Mouse (Mus musculus) lung, postnatal 0 days (tissue): ENCODE results near the gene Cyp2s1. TPM values are rescaled to one million over a fixed set of nuclear protein-coding genes. Genes with fewer than 3 reads are reported as not detected.

Source experiments
- ATAC-seq: fragments of 200-750 bp; cut with Nextera tagmentation; 2 replicates; pipeline ENCODE4 v1.8.0; 2017; ENCODE audit warnings: moderate library complexity
- DNase-seq: peaks from one replicate; pipeline ENCODE4 v3.0.0-alpha.2; 2016; ENCODE audit warnings: low spot score
- H3K27ac ChIP-seq: fragments of 300-500 bp; sonication (generic); 2 replicates; pipeline ENCODE4 v1.5.1; 2014; ENCODE audit warnings: antibody characterized with exemption, mild to moderate bottlenecking, low read length, mixed read lengths
- H3K27me3 ChIP-seq: fragments of 300-500 bp; sonication (generic); replicated peaks from 2 replicates; pipeline ENCODE4 v1.6.1; 2014; ENCODE audit warnings: low read length, mixed read lengths; ENCODE audit not compliant: insufficient read depth
- H3K36me3 ChIP-seq: fragments of 300-500 bp; sonication (generic); 2 replicates; pipeline ENCODE4 v1.6.1; 2014; ENCODE audit warnings: low read length, mixed read lengths; ENCODE audit not compliant: insufficient read depth
- H3K4me1 ChIP-seq: fragments of 300-500 bp; sonication (generic); 2 replicates; pipeline ENCODE4 v1.6.1; 2014; ENCODE audit warnings: antibody characterized with exemption, low read depth, low read length, mixed read lengths; ENCODE audit not compliant: insufficient read depth
- H3K4me2 ChIP-seq: fragments of 300-500 bp; sonication (generic); replicated peaks from 2 replicates; pipeline ENCODE4 v1.6.1; 2014; ENCODE audit warnings: low read depth, mild to moderate bottlenecking, low read length, moderate library complexity, mixed read lengths
- H3K4me3 ChIP-seq: fragments of 300-500 bp; sonication (generic); 2 replicates; pipeline ENCODE4 v1.5.1; 2014; ENCODE audit warnings: low read depth, low read length
- H3K9ac ChIP-seq: fragments of 300-500 bp; sonication (generic); replicated peaks from 2 replicates; pipeline ENCODE4 v1.6.1; 2014; ENCODE audit warnings: low read depth, mild to moderate bottlenecking
- H3K9me3 ChIP-seq: fragments of 300-500 bp; sonication (generic); 2 replicates; pipeline ENCODE4 v1.6.1; 2016; ENCODE audit warnings: low read length, mixed read lengths
- CTCF ChIP-seq: IDR thresholded peaks from 2 replicates; pipeline ENCODE4 v1.5.1; 2016; ENCODE audit warnings: antibody characterized with exemption, mild to moderate bottlenecking
- EP300 ChIP-seq: IDR thresholded peaks from 2 replicates; pipeline ENCODE4 v1.6.1; 2016; ENCODE audit warnings: antibody characterized with exemption, mild to moderate bottlenecking, control low read depth
- WGBS: fragments of 180-500 bp; shearing (Covaris S2); extraction: QIAGEN DNeasy Blood & Tissue Kit; methylation state at CpG from one replicate; pipeline ENCODE4 v1.1.7; 2014; 5-methylcytosine and 5-hydroxymethylcytosine counted together
- polyA plus RNA-seq: library from polyadenylated mRNA; unstranded; fragments of >200 nt; fragmentation: Nextera tagmentation; extraction: Ambion mirVana; gene quantifications from 2 replicates; pipeline ENCODE4 v1.2.1, GENCODE M21; 2015

Cyp2s1 gene
- polyA plus RNA-seq, 1 experiment from 2014 or later = 53.1 TPM

DNA sequence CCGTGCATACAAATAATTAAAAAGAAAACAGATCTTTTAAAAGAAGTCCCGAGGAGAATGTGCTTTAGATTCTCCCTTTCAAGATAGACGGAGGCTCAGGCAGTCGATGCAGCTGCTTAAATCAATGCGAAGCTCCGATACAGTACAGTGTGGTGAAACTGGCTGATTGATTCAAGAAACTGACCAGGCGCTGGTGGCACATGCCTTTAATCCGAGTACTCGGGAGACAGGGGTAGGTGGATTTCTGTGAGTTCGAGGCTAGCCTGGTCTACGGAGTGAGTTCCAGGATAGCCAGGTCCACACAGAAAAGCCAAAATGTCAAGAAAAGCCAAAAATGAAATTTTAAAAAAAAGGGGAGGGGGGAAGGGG, 31.7 kb upstream of the Cyp2s1 start:
- TF ChIP-seq CTCF (no peak), EP300 (no peak)
- peak overlapping the region; percentile 33 for H3K4me3 ChIP-seq
- H3K27ac ChIP-seq = no peak overlapping the region
- no peaks in the 10 kb centered on the region for H3K9me3 ChIP-seq
- DNase-seq = no peak
- H3K9ac ChIP-seq = no peak overlapping the region
- WGBS = 29% methylated on average over 11 of the region's 11 CpGs
- peak overlapping the region; percentile 55 for H3K4me2 ChIP-seq
- H3K36me3 ChIP-seq = no peaks in the 10 kb centered on the region
- no peak for ATAC-seq
- H3K27me3 ChIP-seq = no peaks in the 10 kb centered on the region
- H3K4me1 ChIP-seq = no peaks in the 10 kb centered on the region

DNA sequence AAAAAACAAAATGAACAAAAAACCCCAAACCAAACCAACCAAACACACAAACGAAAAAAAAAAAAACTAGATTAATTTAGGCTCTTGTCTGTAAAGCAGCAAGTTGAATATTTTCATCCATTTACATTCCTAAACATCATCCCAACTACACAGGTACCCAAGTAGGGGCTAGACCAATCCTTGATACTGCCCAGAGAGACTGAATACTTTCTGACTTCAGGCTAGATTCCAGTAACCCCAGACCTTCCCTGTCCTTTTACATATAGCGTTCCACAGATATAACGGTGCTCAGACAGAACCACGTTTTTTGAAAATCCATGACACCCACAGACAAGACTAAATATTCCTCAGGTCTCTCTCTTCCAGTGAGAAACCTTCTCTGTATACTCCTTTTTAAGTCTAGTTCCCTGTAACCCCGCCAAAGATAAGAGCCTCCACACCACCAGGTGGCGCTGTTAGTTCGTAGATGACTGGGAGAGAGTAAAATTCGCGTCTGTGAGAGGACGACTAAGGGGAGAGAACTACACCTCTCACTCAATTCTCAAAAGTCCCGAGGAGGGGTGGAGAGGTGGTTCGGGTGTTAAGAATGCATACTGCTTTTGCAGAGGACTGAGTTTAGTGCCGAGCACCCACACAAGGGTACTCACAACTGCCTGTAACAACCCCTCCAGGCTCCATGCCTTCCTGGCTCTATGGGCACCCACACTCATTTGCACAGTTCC, 31.2 kb upstream of the Cyp2s1 start:
- H3K4me1 ChIP-seq = no peaks in the 10 kb centered on the region
- H3K27me3 ChIP-seq = no peaks in the 10 kb centered on the region
- H3K4me3 ChIP-seq = peak overlapping the region; percentile 33
- H3K9me3 ChIP-seq = no peaks in the 10 kb centered on the region
- H3K36me3 ChIP-seq = no peaks in the 10 kb centered on the region
- H3K27ac ChIP-seq = no peak overlapping the region
- peak; percentile 81 for TF ChIP-seq CTCF
- no peak for TF ChIP-seq EP300
- 11% methylated on average over 13 of the region's 13 CpGs for WGBS
- no peak overlapping the region for H3K9ac ChIP-seq
- DNase-seq (peak; percentile 90), ATAC-seq (peak; percentile 39; the same call in 1 of the 2 replicates)
- H3K4me2 ChIP-seq = peak overlapping the region; percentile 55

DNA sequence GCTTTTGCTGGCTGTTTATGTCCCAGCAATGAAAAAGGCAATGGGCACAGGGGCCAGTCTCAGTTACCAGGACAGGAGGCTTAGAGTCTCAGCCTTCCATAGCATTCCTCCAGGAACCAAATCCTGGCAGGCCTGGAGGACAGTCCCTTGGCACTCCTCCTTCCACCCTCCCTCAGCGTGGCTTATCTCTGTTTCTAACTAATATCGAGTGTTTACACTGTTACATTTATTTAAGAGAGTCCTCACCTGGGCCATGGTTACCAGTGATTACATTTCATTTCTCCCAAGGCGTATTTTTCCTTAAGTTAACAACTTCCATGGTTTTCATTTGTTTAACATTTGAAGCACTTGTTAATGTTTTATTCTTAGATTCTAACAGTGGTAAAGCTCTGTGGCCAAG, 28.2 kb upstream of the Cyp2s1 start:
- peak; percentile 83 for TF ChIP-seq EP300
- no peak for TF ChIP-seq CTCF
- Histone ChIP-seq H3K27ac (peak overlapping the region; percentile 65), H3K4me2 (no peak overlapping the region), H3K9me3 (no peaks in the 10 kb centered on the region), H3K9ac (no peak overlapping the region), H3K4me1 (no peaks in the 10 kb centered on the region), H3K4me3 (no peak overlapping the region), H3K36me3 (no peaks in the 10 kb centered on the region), H3K27me3 (no peaks in the 10 kb centered on the region)
- ATAC-seq (peak; percentile 86), DNase-seq (peak; percentile 88)
- 31% methylated on average over 3 of the region's 3 CpGs for WGBS

- no peak overlapping the region for H3K4me3 ChIP-seq
- no peak overlapping the region for H3K9ac ChIP-seq
- 28% methylated on average over 8 of the region's 8 CpGs for WGBS
- no peaks in the 10 kb centered on the region for H3K27me3 ChIP-seq
- no peaks in the 10 kb centered on the region for H3K9me3 ChIP-seq
- no peak overlapping the region for H3K4me2 ChIP-seq
- H3K4me1 ChIP-seq = no peaks in the 10 kb centered on the region
- peak; percentile 29 for ATAC-seq
- DNase-seq = peak; percentile 65
- H3K27ac ChIP-seq = peak overlapping the region; percentile 65
- no peaks in the 10 kb centered on the region for H3K36me3 ChIP-seq
- TF ChIP-seq EP300 (no peak), CTCF (no peak)
Observed at GRCm38 (mm10) chr7:25844423-25844822, 27.7 kb upstream of the Cyp2s1 start.

- TF ChIP-seq EP300 (no peak), CTCF (peak; percentile 47)
- peak; percentile 68 for DNase-seq
Observed at GRCm38 (mm10) chr7:25843492-25843891, 26.8 kb upstream of the Cyp2s1 start.

GRCm38 (mm10) chr7:25840908-25841307, 24.2 kb upstream of the Cyp2s1 start:
- H3K9ac ChIP-seq = no peak overlapping the region
- no peaks in the 10 kb centered on the region for H3K36me3 ChIP-seq
- ATAC-seq = no peak
- TF ChIP-seq EP300 (no peak), CTCF (no peak)
- H3K4me3 ChIP-seq = no peak overlapping the region
- no peak overlapping the region for H3K4me2 ChIP-seq
- DNase-seq = no peak
- 37% methylated on average over 4 of the region's 4 CpGs for WGBS
- no peaks in the 10 kb centered on the region for H3K27me3 ChIP-seq
- no peaks in the 10 kb centered on the region for H3K9me3 ChIP-seq
- peaks cover 1% of the 10 kb centered on the region; the same call in 1 of the 2 replicates for H3K4me1 ChIP-seq
- no peak overlapping the region for H3K27ac ChIP-seq

More at GRCm38 (mm10) chr7:25843492-25843891, 26.8 kb upstream of the Cyp2s1 start:
- peak; percentile 52 for ATAC-seq
- Histone ChIP-seq H3K36me3 (no peaks in the 10 kb centered on the region), H3K9ac (no peak overlapping the region), H3K4me1 (no peaks in the 10 kb centered on the region), H3K4me2 (no peak overlapping the region), H3K9me3 (no peaks in the 10 kb centered on the region), H3K27ac (no peak overlapping the region), H3K4me3 (no peak overlapping the region), H3K27me3 (no peaks in the 10 kb centered on the region)
- WGBS = 42% methylated on average over 2 of the region's 2 CpGs
